Mouse (Mus musculus): Measurements from ENCODE around the gene C77080. TPM values are rescaled to one million over a fixed set of nuclear protein-coding genes. Genes with fewer than 3 reads are reported as not detected.

The C77080 gene
- polyA plus RNA-seq, 1 experiment from 2014 or later, result 2.7 TPM

GRCm38 (mm10) chr4:129231594-129232450, 29.4 kb downstream of the C77080 start:
- no peaks in the 10 kb centered on the region for H3K36me3 ChIP-seq
- no peak for DNase-seq (ENCODE audit: low spot score)
- H3K27me3 ChIP-seq (ENCODE audit: low read depth, poor library complexity, severe bottlenecking), result peaks cover 25% of the 10 kb centered on the region
- peaks cover 70% of the 10 kb centered on the region for H3K4me1 ChIP-seq
- WGBS, result 69% methylated on average over 12 of the region's 12 CpGs
- H3K4me3 ChIP-seq, result no peak overlapping the region
- H3K27ac ChIP-seq (replicated peaks), result peak overlapping the region; percentile 46
- no peaks in the 10 kb centered on the region for H3K9me3 ChIP-seq (replicated peaks)

- no peak overlapping the region for H3K4me3 ChIP-seq
- H3K4me1 ChIP-seq, result peaks cover 70% of the 10 kb centered on the region
- H3K27ac ChIP-seq (replicated peaks), result peak overlapping the region; percentile 33; the same call in 1 of the 2 replicates
- no peaks in the 10 kb centered on the region for H3K9me3 ChIP-seq (replicated peaks)
- 57% methylated on average over 8 of the region's 8 CpGs for WGBS
- peaks cover 34% of the 10 kb centered on the region for H3K27me3 ChIP-seq (ENCODE audit: low read depth, poor library complexity, severe bottlenecking)
- no peaks in the 10 kb centered on the region for H3K36me3 ChIP-seq
- no peak for DNase-seq (ENCODE audit: low spot score)
Measured at GRCm38 (mm10) chr4:129230926-129231325, 30.3 kb downstream of the C77080 start.

- H3K4me1 ChIP-seq, result peaks cover 74% of the 10 kb centered on the region
- peak overlapping the region; percentile 49 for H3K4me3 ChIP-seq
- H3K27ac ChIP-seq (replicated peaks), result peak overlapping the region; percentile 77
Measured at GRCm38 (mm10) chr4:129227985-129228381, 33.2 kb downstream of the C77080 start.

GRCm38 (mm10) chr4:129227170-129227984, 33.8 kb downstream of the C77080 start:
- 5% methylated on average over 22 of the region's 22 CpGs for WGBS
- H3K36me3 ChIP-seq, result peaks cover 31% of the 10 kb centered on the region
- peak overlapping the region; percentile 49 for H3K4me3 ChIP-seq
- peaks cover 72% of the 10 kb centered on the region for H3K4me1 ChIP-seq
- no peaks in the 10 kb centered on the region for H3K9me3 ChIP-seq (replicated peaks)
- H3K27me3 ChIP-seq (ENCODE audit: low read depth, poor library complexity, severe bottlenecking), result peaks cover 65% of the 10 kb centered on the region
- peak overlapping the region; percentile 77 for H3K27ac ChIP-seq (replicated peaks)
- DNase-seq (ENCODE audit: low spot score), result no peak

More at GRCm38 (mm10) chr4:129227985-129228381, 33.2 kb downstream of the C77080 start:
- H3K36me3 ChIP-seq, result peaks cover 26% of the 10 kb centered on the region
- 55% methylated on average over 8 of the region's 8 CpGs for WGBS
- no peaks in the 10 kb centered on the region for H3K9me3 ChIP-seq (replicated peaks)
- H3K27me3 ChIP-seq (ENCODE audit: low read depth, poor library complexity, severe bottlenecking), result peaks cover 59% of the 10 kb centered on the region
- DNase-seq (ENCODE audit: low spot score), result no peak

GRCm38 (mm10) chr4:129226441-129226963, 34.7 kb downstream of the C77080 start:
- 33% methylated on average over 5 of the region's 5 CpGs for WGBS
- no peak for DNase-seq (ENCODE audit: low spot score)
- no peaks in the 10 kb centered on the region for H3K9me3 ChIP-seq (replicated peaks)
- H3K4me3 ChIP-seq, result peak overlapping the region; percentile 49
- peak overlapping the region; percentile 77 for H3K27ac ChIP-seq (replicated peaks)
- peaks cover 40% of the 10 kb centered on the region for H3K36me3 ChIP-seq
- H3K4me1 ChIP-seq, result peaks cover 63% of the 10 kb centered on the region
- peaks cover 74% of the 10 kb centered on the region for H3K27me3 ChIP-seq (ENCODE audit: low read depth, poor library complexity, severe bottlenecking)

- H3K4me1 ChIP-seq, result peaks cover 61% of the 10 kb centered on the region
- peaks cover 84% of the 10 kb centered on the region for H3K27me3 ChIP-seq (ENCODE audit: low read depth, poor library complexity, severe bottlenecking)
- peak overlapping the region; percentile 17; the same call in 1 of the 2 replicates for H3K27ac ChIP-seq (replicated peaks)
- H3K36me3 ChIP-seq, result peaks cover 52% of the 10 kb centered on the region
- H3K4me3 ChIP-seq, result no peak overlapping the region
- no peak for DNase-seq (ENCODE audit: low spot score)
- no peaks in the 10 kb centered on the region for H3K9me3 ChIP-seq (replicated peaks)
- WGBS, result 96% methylated on average over 12 of the region's 12 CpGs
Measured at GRCm38 (mm10) chr4:129225315-129225714, 35.9 kb downstream of the C77080 start.

GRCm38 (mm10) chr4:129223421-129224281, 37.6 kb downstream of the C77080 start:
- peaks cover 64% of the 10 kb centered on the region for H3K4me1 ChIP-seq
- DNase-seq (ENCODE audit: low spot score), result peak; percentile 53
- 22% methylated on average over 55 of the region's 55 CpGs for WGBS
- peak overlapping the region; percentile 44 for H3K4me3 ChIP-seq
- peak overlapping the region; percentile 75 for H3K27ac ChIP-seq (replicated peaks)
- H3K36me3 ChIP-seq, result peaks cover 68% of the 10 kb centered on the region
- peaks cover 82% of the 10 kb centered on the region for H3K27me3 ChIP-seq (ENCODE audit: low read depth, poor library complexity, severe bottlenecking)
- H3K9me3 ChIP-seq (replicated peaks), result no peaks in the 10 kb centered on the region

- Histone ChIP-seq H3K4me1 (peaks cover 53% of the 10 kb centered on the region), H3K27ac (replicated peaks) (no peak overlapping the region), H3K9me3 (replicated peaks) (no peaks in the 10 kb centered on the region), H3K36me3 (peaks cover 82% of the 10 kb centered on the region), H3K27me3 (ENCODE audit: low read depth, poor library complexity, severe bottlenecking) (peaks cover 68% of the 10 kb centered on the region), H3K4me3 (no peak overlapping the region)
- no peak for DNase-seq (ENCODE audit: low spot score)
- WGBS, result 65% methylated on average over 31 of the region's 31 CpGs
Measured at GRCm38 (mm10) chr4:129222019-129222925, 38.9 kb downstream of the C77080 start.

GRCm38 (mm10) chr4:129221097-129222010, 39.9 kb downstream of the C77080 start:
- no peak overlapping the region for H3K27ac ChIP-seq (replicated peaks)
- H3K4me3 ChIP-seq, result no peak overlapping the region
- no peak for DNase-seq (ENCODE audit: low spot score)
- WGBS, result 72% methylated on average over 23 of the region's 23 CpGs
- H3K9me3 ChIP-seq (replicated peaks), result no peaks in the 10 kb centered on the region
- H3K4me1 ChIP-seq, result peaks cover 43% of the 10 kb centered on the region
- peaks cover 91% of the 10 kb centered on the region for H3K36me3 ChIP-seq
- peaks cover 59% of the 10 kb centered on the region for H3K27me3 ChIP-seq (ENCODE audit: low read depth, poor library complexity, severe bottlenecking)

- Histone ChIP-seq H3K27ac (replicated peaks) (no peak overlapping the region), H3K36me3 (peaks cover 97% of the 10 kb centered on the region), H3K4me1 (peaks cover 35% of the 10 kb centered on the region), H3K4me3 (no peak overlapping the region), H3K9me3 (replicated peaks) (no peaks in the 10 kb centered on the region), H3K27me3 (ENCODE audit: low read depth, poor library complexity, severe bottlenecking) (peaks cover 50% of the 10 kb centered on the region)
- DNase-seq (ENCODE audit: low spot score), result no peak
- 78% methylated on average over 7 of the region's 7 CpGs for WGBS
Measured at GRCm38 (mm10) chr4:129220376-129221089, 40.7 kb downstream of the C77080 start.
